In the genomic region with DNA sequence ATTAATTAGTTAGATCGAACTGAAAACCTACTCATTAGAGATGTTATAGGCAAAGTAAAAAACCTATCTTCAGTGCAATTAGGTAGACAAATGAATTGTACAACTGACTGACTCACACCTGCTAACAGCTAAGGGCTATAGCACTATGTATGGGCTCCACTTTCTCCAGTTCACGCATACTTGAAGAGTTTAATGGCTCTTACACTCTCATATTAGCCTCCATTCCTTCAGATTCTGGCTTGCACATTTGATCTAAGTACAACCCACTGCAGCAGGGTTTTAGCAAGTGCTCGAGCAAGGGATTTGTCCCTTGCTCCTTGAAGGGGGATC, we compare ENCODE assay signal across 23 mouse cellular contexts.
DNase-seq lines count a peak whose midpoint lies in the region; ATAC-seq and TF ChIP-seq lines count a peak whose summit lies in the region.
"Had no signal": no experiment of that assay in that cellular context is flagged by ENCODE, and none has a peak within 500 bp of the region (broad histone marks: within the 10 kb centered on the region; RNA-seq: fewer than 3 reads in every experiment).

No protein-coding gene starts in this region.

- 22% methylated on average over 3 of the region's 3 CpGs for WGBS in forebrain, embryonic 12.5 days
- 28% methylated on average over 3 of the region's 3 CpGs for WGBS in forebrain, postnatal 0 days
- WGBS in neural tube, embryonic 13.5 days = 17% methylated on average over 3 of the region's 3 CpGs
- 14% methylated on average over 3 of the region's 3 CpGs for WGBS in forebrain, embryonic 15.5 days

- peak; percentile 62; the same call in 1 of the 2 replicates for ATAC-seq in forebrain, embryonic 12.5 days (ENCODE audit: low FRiP score)
- ATAC-seq in forebrain, postnatal 0 days = no peak
- ATAC-seq in neural tube, embryonic 13.5 days (ENCODE audit: low read depth) = 0 out of 2 replicates have a peak, but pooled peaks have one; percentile 45
- ATAC-seq in forebrain, embryonic 15.5 days (replicated peaks) = peak; percentile 61
- ATAC-seq: intestine, embryonic 16.5 days had no signal

- H3K36me3 ChIP-seq in forebrain, embryonic 12.5 days (replicated peaks) = no peaks in the 10 kb centered on the region
- no peaks in the 10 kb centered on the region for H3K36me3 ChIP-seq in forebrain, postnatal 0 days (ENCODE audit: insufficient read depth)
- no peaks in the 10 kb centered on the region for H3K36me3 ChIP-seq in neural tube, embryonic 13.5 days
- H3K36me3 ChIP-seq in forebrain, embryonic 15.5 days = no peaks in the 10 kb centered on the region
- H3K36me3 ChIP-seq: embryonic facial prominence, embryonic 15.5 days; heart, embryonic 13.5 days had no signal

- H3K4me1 ChIP-seq in forebrain, embryonic 12.5 days = peaks cover 25% of the 10 kb centered on the region
- H3K4me1 ChIP-seq in forebrain, postnatal 0 days (ENCODE audit: insufficient read depth) = peaks cover 3% of the 10 kb centered on the region; the same call in 1 of the 2 replicates
- peaks cover 30% of the 10 kb centered on the region for H3K4me1 ChIP-seq in neural tube, embryonic 13.5 days (replicated peaks)
- peaks cover 19% of the 10 kb centered on the region for H3K4me1 ChIP-seq in forebrain, embryonic 15.5 days

- 0 out of 2 replicates have a peak, but pooled peaks cover 3% of the 10 kb centered on the region for H3K9me3 ChIP-seq in forebrain, embryonic 12.5 days
- H3K9me3 ChIP-seq in forebrain, postnatal 0 days (ENCODE audit: low read length) = no peaks in the 10 kb centered on the region
- no peaks in the 10 kb centered on the region for H3K9me3 ChIP-seq in neural tube, embryonic 13.5 days
- no peaks in the 10 kb centered on the region for H3K9me3 ChIP-seq in forebrain, embryonic 15.5 days
- H3K9me3 ChIP-seq: embryonic facial prominence, embryonic 15.5 days; heart, embryonic 13.5 days had no signal

- TF ChIP-seq CTCF in forebrain, postnatal 0 days (IDR thresholded peaks at IDR 0.05; ENCODE audit: low read depth) = no peak
- TF ChIP-seq CTCF in brain, embryonic 14.5 days (IDR thresholded peaks at IDR 0.05; ENCODE audit: borderline replicate concordance, extremely low read depth, insufficient read depth, insufficient read length) = no peak

- H3K9ac ChIP-seq in forebrain, embryonic 12.5 days = no peak overlapping the region
- H3K9ac ChIP-seq in forebrain, postnatal 0 days = no peak overlapping the region
- H3K9ac ChIP-seq in neural tube, embryonic 13.5 days = no peak overlapping the region
- H3K9ac ChIP-seq in forebrain, embryonic 15.5 days (replicated peaks) = no peak overlapping the region
- H3K9ac ChIP-seq: embryonic facial prominence, embryonic 15.5 days; heart, embryonic 13.5 days had no signal

- no peak for DNase-seq in forebrain, postnatal 0 days
- no peak for DNase-seq in neural tube, embryonic 10.5 days (ENCODE audit: extremely low spot score, low spot score)
- DNase-seq in brain, embryonic 14.5 days (ENCODE audit: low read depth) = peak; percentile 51
- no peak for DNase-seq in spleen, postnatal 4 days (ENCODE audit: low spot score in 2 of 2)
- DNase-seq in cerebellum, adult 8-10 months = no peak
- DNase-seq: adrenal gland, adult 2 months; adrenal gland, postnatal 25 days; cerebellum, adult 11-12 months; cerebellum, adult 9-11 months; cerebellum, postnatal 36 days; gastrocnemius, adult 2 months; gastrocnemius, postnatal 36 days; heart, adult 11 months; heart, postnatal 4 days; kidney, adult 2 months had no signal

- peak overlapping the region; percentile 21; the same call in 1 of the 2 replicates for H3K27ac ChIP-seq in forebrain, embryonic 12.5 days
- H3K27ac ChIP-seq in forebrain, postnatal 0 days (ENCODE audit: low read depth, low read length) = no peak overlapping the region
- H3K27ac ChIP-seq in neural tube, embryonic 13.5 days (replicated peaks) = no peak overlapping the region; the same call in 1 of the 2 replicates
- H3K27ac ChIP-seq in forebrain, embryonic 15.5 days (replicated peaks) = no peak overlapping the region
- H3K27ac ChIP-seq: embryonic facial prominence, embryonic 15.5 days; gastrocnemius, adult 2 months; heart, embryonic 13.5 days; hindbrain, embryonic 14.5 days had no signal

- no peak overlapping the region for H3K4me3 ChIP-seq in forebrain, embryonic 12.5 days (replicated peaks)
- H3K4me3 ChIP-seq in forebrain, postnatal 0 days (ENCODE audit: low read depth, low read length) = no peak overlapping the region
- H3K4me3 ChIP-seq in neural tube, embryonic 13.5 days = no peak overlapping the region
- no peak overlapping the region for H3K4me3 ChIP-seq in forebrain, embryonic 15.5 days
- H3K4me3 ChIP-seq: embryonic facial prominence, embryonic 15.5 days; erythroblast, embryonic 14.5 days; heart, embryonic 13.5 days had no signal

- H3K27me3 ChIP-seq in forebrain, embryonic 12.5 days = peaks cover 15% of the 10 kb centered on the region; the same call in 1 of the 2 replicates
- H3K27me3 ChIP-seq in forebrain, postnatal 0 days (ENCODE audit: insufficient read depth, low read length) = no peaks in the 10 kb centered on the region
- H3K27me3 ChIP-seq in neural tube, embryonic 13.5 days = peaks cover 11% of the 10 kb centered on the region
- no peaks in the 10 kb centered on the region for H3K27me3 ChIP-seq in forebrain, embryonic 15.5 days
- H3K27me3 ChIP-seq: embryonic facial prominence, embryonic 15.5 days; heart, embryonic 13.5 days had no signal

- peak overlapping the region; percentile 41 for H3K4me2 ChIP-seq in forebrain, embryonic 12.5 days
- H3K4me2 ChIP-seq in forebrain, postnatal 0 days (ENCODE audit: low read depth) = no peak overlapping the region; the same call in 1 of the 2 replicates
- H3K4me2 ChIP-seq in neural tube, embryonic 13.5 days = no peak overlapping the region
- no peak overlapping the region for H3K4me2 ChIP-seq in forebrain, embryonic 15.5 days (replicated peaks)
- H3K4me2 ChIP-seq: embryonic facial prominence, embryonic 15.5 days; heart, embryonic 13.5 days had no signal

- TF ChIP-seq POLR2A in brain, embryonic 14.5 days (IDR thresholded peaks at IDR 0.05; ENCODE audit: borderline replicate concordance, extremely low read depth, insufficient read depth, insufficient read length, poor library complexity, severe bottlenecking) = no peak
